Mouse (Mus musculus): ENCODE measurements around the gene Eif3g. TPM values are rescaled to one million over a fixed set of nuclear protein-coding genes. Genes with fewer than 3 reads are reported as not detected.

Gene Eif3g
- total and polyA plus RNA-seq, 2 experiments from 2014 or later = 95.7 to 232 TPM

- DNase-seq (ENCODE audit: low spot score) (no peak), ATAC-seq (ENCODE audit: low FRiP score) (no peak)
- TF ChIP-seq CTCF (IDR thresholded peaks at IDR 0.05) = no peak
- H3K27ac ChIP-seq (ENCODE audit: low read depth, low read length) = no peak overlapping the region
- no peak overlapping the region for H3K4me3 ChIP-seq (ENCODE audit: low read depth, low read length)
- H3K9me3 ChIP-seq (ENCODE audit: low read length) = no peaks in the 10 kb centered on the region
- peaks cover 3% of the 10 kb centered on the region; the same call in 1 of the 2 replicates for H3K4me1 ChIP-seq (ENCODE audit: insufficient read depth, low read length)
- 86% methylated on average over 5 of the region's 5 CpGs for WGBS
- peaks cover 48% of the 10 kb centered on the region for H3K36me3 ChIP-seq (ENCODE audit: insufficient read depth, low read length)
- no peaks in the 10 kb centered on the region for H3K27me3 ChIP-seq (ENCODE audit: insufficient read depth, low read length)
- H3K4me2 ChIP-seq (ENCODE audit: low read depth, low read length, poor library complexity, severe bottlenecking) = no peak overlapping the region
- no peak overlapping the region for H3K9ac ChIP-seq (replicated peaks; ENCODE audit: low read length, poor library complexity, severe bottlenecking)
Observed at GRCm38 (mm10) chr9:20890411-20890810, 8.0 kb downstream of the Eif3g start.

GRCm38 (mm10) chr9:20889185-20890141 is 9.0 kb downstream of the Eif3g start:
- 91% methylated on average over 29 of the region's 29 CpGs for WGBS
- ATAC-seq (ENCODE audit: low FRiP score) = no peak
- Histone ChIP-seq H3K27ac (ENCODE audit: low read depth, low read length) (no peak overlapping the region), H3K4me3 (ENCODE audit: low read depth, low read length) (no peak overlapping the region), H3K9me3 (ENCODE audit: low read length) (no peaks in the 10 kb centered on the region), H3K9ac (replicated peaks; ENCODE audit: low read length, poor library complexity, severe bottlenecking) (no peak overlapping the region), H3K27me3 (ENCODE audit: insufficient read depth, low read length) (no peaks in the 10 kb centered on the region), H3K4me1 (ENCODE audit: insufficient read depth, low read length) (peaks cover 3% of the 10 kb centered on the region; the same call in 1 of the 2 replicates), H3K36me3 (ENCODE audit: insufficient read depth, low read length) (peaks cover 38% of the 10 kb centered on the region), H3K4me2 (ENCODE audit: low read depth, low read length, poor library complexity, severe bottlenecking) (peak overlapping the region; percentile 20; the same call in 1 of the 2 replicates)
- no peak for TF ChIP-seq CTCF (IDR thresholded peaks at IDR 0.05)
- no peak for DNase-seq (ENCODE audit: low spot score)

GRCm38 (mm10) chr9:20888386-20888765 is 10.0 kb downstream of the Eif3g start:
- H3K4me2 ChIP-seq (ENCODE audit: low read depth, low read length, poor library complexity, severe bottlenecking) = peak overlapping the region; percentile 82
- no peak for TF ChIP-seq CTCF (IDR thresholded peaks at IDR 0.05)
- DNase-seq (ENCODE audit: low spot score) = no peak
- peaks cover 28% of the 10 kb centered on the region for H3K36me3 ChIP-seq (ENCODE audit: insufficient read depth, low read length)
- no peaks in the 10 kb centered on the region for H3K9me3 ChIP-seq (ENCODE audit: low read length)
- no peaks in the 10 kb centered on the region for H3K27me3 ChIP-seq (ENCODE audit: insufficient read depth, low read length)
- peak overlapping the region; percentile 86 for H3K27ac ChIP-seq (ENCODE audit: low read depth, low read length)
- ATAC-seq (ENCODE audit: low FRiP score) = peak; percentile 64
- peak overlapping the region; percentile 84 for H3K9ac ChIP-seq (replicated peaks; ENCODE audit: low read length, poor library complexity, severe bottlenecking)
- H3K4me3 ChIP-seq (ENCODE audit: low read depth, low read length) = peak overlapping the region; percentile 88
- WGBS = under 1% methylated on average over 30 of the region's 30 CpGs
- H3K4me1 ChIP-seq (ENCODE audit: insufficient read depth, low read length) = peaks cover 3% of the 10 kb centered on the region; the same call in 1 of the 2 replicates

- whole genome bisulfite sequencing = under 1% methylated on average over 42 of the region's 43 CpGs
- peak within 1 kb of the TSS; percentile 84 for H3K9ac ChIP-seq (replicated peaks; ENCODE audit: low read length, poor library complexity, severe bottlenecking)
- H3K9me3 ChIP-seq (ENCODE audit: low read length) = no peaks in the 10 kb centered on the region
- no peaks in the 10 kb centered on the region for H3K27me3 ChIP-seq (ENCODE audit: insufficient read depth, low read length)
- H3K4me2 ChIP-seq (ENCODE audit: low read depth, low read length, poor library complexity, severe bottlenecking) = peak within 1 kb of the TSS; percentile 82
- peak; percentile 33 for TF ChIP-seq CTCF (IDR thresholded peaks at IDR 0.05)
- H3K36me3 ChIP-seq (ENCODE audit: insufficient read depth, low read length) = peaks cover 23% of the 10 kb centered on the region
- ATAC-seq (ENCODE audit: low FRiP score) (peak; percentile 94), DNase-seq (ENCODE audit: low spot score) (peak; percentile 97)
- peak within 1 kb of the TSS; percentile 88 for H3K4me3 ChIP-seq (ENCODE audit: low read depth, low read length)
- H3K27ac ChIP-seq (ENCODE audit: low read depth, low read length) = peak within 1 kb of the TSS; percentile 86
- peaks cover 3% of the 10 kb centered on the region; the same call in 1 of the 2 replicates for H3K4me1 ChIP-seq (ENCODE audit: insufficient read depth, low read length)
Observed at GRCm38 (mm10) chr9:20887704-20888385, 10.6 kb downstream of the Eif3g start, which contains the start of gene Ppan. TSS of gene Ppan (plus strand) at chr9:20888175.

- H3K27ac ChIP-seq (ENCODE audit: low read depth, low read length) = peak overlapping the region; percentile 86
Observed at GRCm38 (mm10) chr9:20887191-20887590, 11.2 kb downstream of the Eif3g start.

More at GRCm38 (mm10) chr9:20887191-20887590, 11.2 kb downstream of the Eif3g start:
- TF ChIP-seq CTCF (IDR thresholded peaks at IDR 0.05) = peak; percentile 8; the same call in 1 of the 2 replicates
- 90% methylated on average over 6 of the region's 6 CpGs for WGBS
- Histone ChIP-seq H3K36me3 (ENCODE audit: insufficient read depth, low read length) (peaks cover 21% of the 10 kb centered on the region), H3K4me2 (ENCODE audit: low read depth, low read length, poor library complexity, severe bottlenecking) (no peak overlapping the region), H3K9ac (replicated peaks; ENCODE audit: low read length, poor library complexity, severe bottlenecking) (no peak overlapping the region), H3K4me1 (ENCODE audit: insufficient read depth, low read length) (peaks cover 3% of the 10 kb centered on the region; the same call in 1 of the 2 replicates), H3K27me3 (ENCODE audit: insufficient read depth, low read length) (no peaks in the 10 kb centered on the region), H3K9me3 (ENCODE audit: low read length) (no peaks in the 10 kb centered on the region), H3K4me3 (ENCODE audit: low read depth, low read length) (no peak overlapping the region)
- no peak for DNase-seq (ENCODE audit: low spot score)
- no peak for ATAC-seq (ENCODE audit: low FRiP score)

Data from midbrain, postnatal 0 days (tissue).